Mouse (Mus musculus) brain, embryonic 14.5 days (tissue): Measurements from ENCODE around the gene Pdia3.

Experiments
- CTCF ChIP-seq: fragments of 200-500 bp; IDR thresholded peaks from 2 replicates; pipeline ENCODE4 v1.5.1; 2012; ENCODE audit warnings: inconsistent platforms, mild to moderate bottlenecking, moderate library complexity, borderline replicate concordance; ENCODE audit not compliant: insufficient read depth, insufficient read length; ENCODE audit errors: extremely low read depth
- POLR2A ChIP-seq: fragments of 200-500 bp; IDR thresholded peaks from 2 replicates; pipeline ENCODE4 v1.6.1; 2012; ENCODE audit warnings: mild to moderate bottlenecking, inconsistent platforms, borderline replicate concordance; ENCODE audit not compliant: poor library complexity, insufficient read depth, insufficient read length, severe bottlenecking; ENCODE audit errors: extremely low read depth

DNA sequence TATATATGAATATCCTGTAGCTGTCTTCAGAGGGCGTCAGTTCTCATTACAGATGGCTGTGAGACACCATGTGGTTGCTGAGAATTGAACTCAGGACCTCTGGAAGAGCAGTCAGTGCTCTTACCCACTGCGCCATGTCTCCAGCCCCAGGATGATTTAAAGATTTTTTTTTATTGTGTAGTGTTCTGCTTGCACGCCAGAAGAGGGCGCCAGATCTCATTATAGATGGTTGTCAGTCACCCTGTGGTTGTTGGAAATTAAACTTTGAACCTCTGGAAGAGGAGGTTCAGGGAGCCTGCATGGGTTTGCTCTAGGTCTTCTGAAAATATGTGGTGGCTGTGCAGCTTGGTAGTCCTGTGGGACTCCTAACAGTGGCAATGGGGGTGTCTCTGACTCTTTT is 5.4 kb upstream of the Pdia3 start:
- TF ChIP-seq CTCF = peak; percentile 41; the same call in 1 of the 2 replicates
- TF ChIP-seq POLR2A = no peak
